Mouse (Mus musculus) inflammation-experienced regulatory T-cells, adult 16 weeks (primary cell): ENCODE data around the gene Cep41. TPM values are rescaled to one million over a fixed set of nuclear protein-coding genes. Genes with fewer than 3 reads are reported as not detected.

Source experiments
- polyA plus RNA-seq: library from polyadenylated mRNA; unstranded; fragments of 100-300 nt; shearing (Covaris generic); gene quantifications from one replicate; pipeline ENCODE4 v1.2.1, GENCODE M21; 2017

Cep41 gene
- 14.1 TPM for polyA plus RNA-seq

DNA sequence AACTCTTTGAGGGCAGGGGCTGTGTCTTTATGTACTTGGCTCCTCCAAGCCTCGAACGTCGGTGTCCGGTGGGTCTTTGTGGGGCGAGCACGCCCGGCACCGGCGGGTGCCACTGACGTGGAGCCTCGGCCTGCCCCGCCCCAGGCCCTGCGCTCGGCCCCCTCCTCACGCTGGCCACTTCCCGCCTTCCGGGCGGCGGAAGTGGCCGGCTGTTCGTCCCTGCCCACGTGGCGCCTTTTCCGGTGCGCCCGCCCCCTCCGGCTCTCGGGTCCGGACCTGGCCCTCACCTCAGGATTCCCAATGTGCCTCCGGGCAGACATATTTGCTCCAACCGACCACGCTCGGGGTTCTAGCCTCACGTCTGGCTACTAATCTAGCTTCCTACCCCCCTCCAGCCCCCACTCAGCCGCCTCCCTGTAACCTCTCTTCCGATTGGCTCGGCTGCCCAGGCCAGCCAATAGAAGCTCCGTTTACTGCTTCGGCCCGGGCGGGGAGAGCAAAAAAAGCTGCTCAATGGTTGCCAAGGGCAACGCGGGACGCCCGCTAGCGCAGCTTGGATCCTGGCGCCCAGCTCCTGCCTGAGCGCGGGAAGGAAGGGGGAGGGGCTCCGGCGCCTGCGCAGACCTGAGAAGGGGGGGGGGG, at the start of gene Cep41:
Gene Cep41 (minus strand): TSS at position 400 of the 642 bp plus-strand sequence.

DNA sequence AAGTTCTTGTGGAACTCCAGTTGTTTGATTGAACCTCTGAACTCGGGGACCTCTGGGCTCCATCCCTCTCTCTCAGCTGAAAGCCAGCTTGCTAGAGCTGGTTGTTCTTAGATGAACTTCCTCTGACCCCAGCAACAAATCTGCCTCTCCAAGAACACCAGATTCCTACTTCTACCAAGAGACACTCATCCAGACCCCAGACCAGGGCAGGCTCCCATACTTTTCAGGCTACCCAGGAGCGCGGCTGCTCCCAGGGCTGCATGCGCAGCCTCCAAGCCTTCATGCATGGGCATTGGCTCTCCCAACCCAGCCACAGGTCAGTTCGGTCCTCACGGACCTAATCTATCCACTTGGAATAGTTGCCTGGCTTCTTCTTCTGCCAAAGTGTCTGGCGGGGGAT, 29.8 kb upstream of the Cep41 start, which contains the start of gene Mest:
Gene Mest (plus strand): TSS at position 217 of the 400 bp plus-strand sequence.

DNA sequence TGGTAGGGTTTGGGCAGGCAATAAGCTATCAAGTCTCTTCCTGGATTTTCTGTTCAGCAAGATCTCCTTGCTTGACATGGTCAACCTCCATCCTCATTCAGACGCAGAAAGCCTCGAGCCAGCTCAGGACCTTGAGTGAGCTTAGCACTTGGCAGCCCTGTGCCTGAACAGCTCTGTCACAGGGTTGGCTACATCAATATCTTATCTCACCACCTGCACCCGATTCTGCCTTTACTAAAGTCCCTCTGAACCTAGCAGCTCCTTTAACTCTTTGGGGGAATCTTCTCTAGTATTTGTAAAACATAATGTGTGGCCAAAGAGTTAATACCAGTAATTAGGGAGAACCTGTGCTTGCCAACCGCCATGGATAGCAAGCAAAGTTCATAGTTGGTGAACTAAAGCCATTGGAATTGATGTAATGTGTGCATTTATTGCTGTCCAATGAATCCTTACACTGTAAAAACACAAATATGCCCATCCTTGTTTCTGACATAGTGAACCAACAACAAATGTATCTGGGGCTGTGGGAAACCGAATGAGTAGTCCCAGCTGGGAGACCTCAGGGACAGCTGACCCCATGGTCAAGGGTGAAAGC, 54.8 kb downstream of the Cep41 start, which contains the start of gene Cpa1:
Gene Cpa1 (plus strand): TSS at position 545 of the 595 bp plus-strand sequence.

DNA sequence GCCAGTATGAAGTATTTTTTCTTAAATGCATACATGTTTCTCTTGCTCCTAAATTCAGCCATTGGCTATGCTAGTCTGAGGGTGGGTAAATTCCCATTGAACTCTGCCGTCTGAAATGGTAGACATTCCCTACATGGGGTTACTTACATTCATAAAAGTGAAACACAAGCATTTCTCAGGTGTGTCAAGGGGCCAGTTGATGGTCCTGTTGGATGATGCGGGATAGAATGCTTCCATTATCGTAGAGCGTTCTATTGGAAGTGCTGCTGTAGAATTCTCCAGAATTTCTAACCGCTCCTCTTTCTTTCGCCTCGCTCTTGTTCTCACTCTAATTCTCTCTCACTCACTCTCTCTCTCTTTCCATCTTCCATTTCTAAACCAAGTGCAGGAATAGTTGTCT, 82.8 kb downstream of the Cep41 start, which contains the start of gene Cpa5:
Gene Cpa5 (plus strand): TSS at position 301 of the 400 bp plus-strand sequence.

Other genes with a start within 250 kb of the Cep41 start
- 69.4 TPM for gene Tmem209, start 184.0 kb downstream of the Cep41 start, polyA plus RNA-seq
- not detected for gene Ssmem1, start 183.9 kb downstream of the Cep41 start, polyA plus RNA-seq
- gene Cpa2, start 152.2 kb downstream of the Cep41 start, polyA plus RNA-seq: not detected
- gene Cpa4, start 125.4 kb downstream of the Cep41 start, polyA plus RNA-seq: not detected
- not detected for gene Cpa5, start 82.7 kb downstream of the Cep41 start, polyA plus RNA-seq
- not detected for gene Cpa1, start 54.5 kb downstream of the Cep41 start, polyA plus RNA-seq
- gene Mest, start 29.8 kb upstream of the Cep41 start, polyA plus RNA-seq: 0.56 TPM
- 60.8 TPM for gene Copg2, start 203.0 kb upstream of the Cep41 start, polyA plus RNA-seq
- gene Tsga13, start 221.8 kb upstream of the Cep41 start, polyA plus RNA-seq: not detected